Mouse (Mus musculus): ENCODE measurements around the gene Mapk1ip1. TPM values are rescaled to one million over a fixed set of nuclear protein-coding genes. Genes with fewer than 3 reads are reported as not detected.

The Mapk1ip1 gene
- total RNA-seq, 2 experiments from 2014 or later, result 36.9 to 50.0 TPM

GRCm38 (mm10) chr7:138841436-138842151, 4.5 kb downstream of the Mapk1ip1 start:
- DNase-seq (ENCODE audit: extremely low spot score in 1 of 2, low spot score in 1 of 2), result no peak

GRCm38 (mm10) chr7:138840594-138841021, 5.5 kb downstream of the Mapk1ip1 start:
- DNase-seq (ENCODE audit: extremely low spot score in 1 of 2, low spot score in 1 of 2), result peak; percentile 49 to 89

GRCm38 (mm10) chr7:138835028-138835427, 11.0 kb downstream of the Mapk1ip1 start:
- DNase-seq (ENCODE audit: extremely low spot score in 1 of 2, low spot score in 1 of 2), result peak in 1 of 2 experiments; percentile 27

- peak; percentile 54 to 89 for DNase-seq (ENCODE audit: extremely low spot score in 1 of 2, low spot score in 1 of 2)
Observed at GRCm38 (mm10) chr7:138827812-138828211, 18.3 kb downstream of the Mapk1ip1 start.

GRCm38 (mm10) chr7:138824995-138825756, 20.9 kb downstream of the Mapk1ip1 start:
- DNase-seq (ENCODE audit: extremely low spot score in 1 of 2, low spot score in 1 of 2), result no peak

GRCm38 (mm10) chr7:138824423-138824822, 21.6 kb downstream of the Mapk1ip1 start:
- DNase-seq (ENCODE audit: extremely low spot score in 1 of 2, low spot score in 1 of 2), result no peak

GRCm38 (mm10) chr7:138818314-138818713, 27.8 kb downstream of the Mapk1ip1 start:
- DNase-seq (ENCODE audit: extremely low spot score in 1 of 2, low spot score in 1 of 2), result no peak

- DNase-seq (ENCODE audit: extremely low spot score in 1 of 2, low spot score in 1 of 2), result no peak
Observed at GRCm38 (mm10) chr7:138813213-138813875, 32.7 kb downstream of the Mapk1ip1 start.

GRCm38 (mm10) chr7:138807146-138807545, 38.9 kb downstream of the Mapk1ip1 start:
- DNase-seq (ENCODE audit: extremely low spot score in 1 of 2, low spot score in 1 of 2), result no peak

GRCm38 (mm10) chr7:138803386-138803785, 42.7 kb downstream of the Mapk1ip1 start:
- no peak for DNase-seq (ENCODE audit: extremely low spot score in 1 of 2, low spot score in 1 of 2)

- DNase-seq (ENCODE audit: extremely low spot score in 1 of 2, low spot score in 1 of 2), result no peak
Observed at GRCm38 (mm10) chr7:138788109-138788508, 58.0 kb downstream of the Mapk1ip1 start.

Other genes with a start within 250 kb of the Mapk1ip1 start
- gene Ppp2r2d, start 194 bp downstream of the Mapk1ip1 start, total RNA-seq (2021), result 10 to 100 TPM; 64.2 to 64.3 TPM
- gene Bnip3, start 63.2 kb upstream of the Mapk1ip1 start, total RNA-seq (2021), result 100 to 1,000 TPM; 110 to 115 TPM
- 10 to 100 TPM; 46.4 to 57.3 TPM for gene Jakmip3, start 94.5 kb upstream of the Mapk1ip1 start, total RNA-seq (2021)
- gene Dpysl4, start 239.7 kb upstream of the Mapk1ip1 start, total RNA-seq (2021), result 10 to 100 TPM; 63.9 to 72.4 TPM

All from layer of hippocampus, postnatal 25 days (tissue).